In genomic region chr10:97313407-97313901, GRCm38 (mm10) we compare ENCODE assay signal across 8 mouse cellular contexts.
A peak's percentile ranks its signal among the peaks of the same experiment; 100 is the strongest.
DNase-seq lines count a peak whose midpoint lies in the region; ATAC-seq lines count a peak whose summit lies in the region.

No protein-coding gene starts in this region.

- H3K4me1 ChIP-seq in intestine, embryonic 14.5 days (replicated peaks; ENCODE audit: control insufficient read depth, insufficient read depth, low read length), result peaks cover 6% of the 10 kb centered on the region

- WGBS in intestine, embryonic 14.5 days, result under 1% methylated on average over 13 of the region's 13 CpGs

- H3K36me3 ChIP-seq in intestine, embryonic 14.5 days (ENCODE audit: control insufficient read depth, insufficient read depth, low read length), result no peaks in the 10 kb centered on the region

- peak overlapping the region; percentile 74 for H3K9ac ChIP-seq in intestine, embryonic 14.5 days (ENCODE audit: low read length)

- peak overlapping the region; percentile 49 for H3K4me3 ChIP-seq in intestine, embryonic 14.5 days (ENCODE audit: low read depth, low read length)

- intact Hi-C loops in gastrocnemius, postnatal 36 days (cut with DNase I), result loop anchor here (2.0 to 10.0 kb wide), 4 partner anchors 369 to 1181 kb away; partner anchors contain the start of gene Btg1
- intact Hi-C loops in left cerebral cortex, postnatal 10 days (cut with DNase I), result loop anchor here (2.0 to 5.0 kb wide), 3 partner anchors 691 to 1181 kb away; no protein-coding TSS in a partner anchor

- H3K27ac ChIP-seq in intestine, embryonic 14.5 days (ENCODE audit: low read depth), result peak overlapping the region; percentile 98

- H3K27me3 ChIP-seq in intestine, embryonic 14.5 days (replicated peaks; ENCODE audit: control insufficient read depth, insufficient read depth, low read length), result no peaks in the 10 kb centered on the region

- no peaks in the 10 kb centered on the region for H3K9me3 ChIP-seq in intestine, embryonic 14.5 days (ENCODE audit: control insufficient read depth, low read length)

- peak; percentile 91 for DNase-seq in adrenal gland, adult 2 months
- DNase-seq in embryo, embryonic 11.5 days (ENCODE audit: low read depth, low spot score), result peak; percentile 78
- peak; percentile 62 to 70 for DNase-seq in gastrocnemius, postnatal 36 days
- peak; percentile 80 for DNase-seq in intestine, embryonic 14.5 days (ENCODE audit: low spot score)
- DNase-seq in left cerebral cortex, postnatal 10 days (ENCODE audit: extremely low spot score in 1 of 2, low spot score in 2 of 2), result peak; percentile 87 to 94
- DNase-seq in right cerebral cortex, postnatal 10 days (ENCODE audit: low spot score in 2 of 2), result peak; percentile 94 to 97
- DNase-seq in urinary bladder, postnatal 14 days (ENCODE audit: low spot score), result peak; percentile 82

- peak overlapping the region; percentile 87 for H3K4me2 ChIP-seq in intestine, embryonic 14.5 days (ENCODE audit: low read length)

- ATAC-seq in intestine, embryonic 14.5 days (replicated peaks; ENCODE audit: low FRiP score, low TSS enrichment, low read depth), result peak; percentile 88
- peak; percentile 91 for ATAC-seq in megakaryocyte progenitor cell, adult 5-6 weeks (replicated peaks; ENCODE audit: poor library complexity)

Comparison
In these comparisons a context has a peak if more than half of its experiments do, and no peak if none do; other contexts are left out.
1. Peak in every context shown above with its lines: DNase-seq, ATAC-seq, H3K4me3 ChIP-seq and H3K27ac ChIP-seq.